Mouse (Mus musculus) gastrocnemius, postnatal 14 days (tissue): Measurements from ENCODE around the gene Inip. TPM values are rescaled to one million over a fixed set of nuclear protein-coding genes. Genes with fewer than 3 reads are reported as not detected.
"Not testable (repeated sequence)": the region's sequence is repeated elsewhere in the genome, so short reads cannot be mapped to it uniquely, and the experiment has no call there.

Experiments
- DNase-seq: peaks from one replicate; pipeline ENCODE4 v3.0.0; 2021; ENCODE audit warnings: mixed read lengths
- intact Hi-C: fragments of 180-260 bp; cut with DNase I; formaldehyde crosslinking; loops from one replicate; pipeline ENCODE4 v1.15.1; 2025; ENCODE audit warnings: low total_unique reads
- total RNA-seq, 2 experiments: library from RNA; stranded (reverse); gene quantifications; 2 replicates each; pipeline ENCODE4 v1.2.3; 2021

The Inip gene
- total RNA-seq, 2 experiments from 2014 or later, result 3.1 to 3.7 TPM

- intact Hi-C loops, result no loop called here
- no peak for DNase-seq
These were observed 13.9 kb upstream of the Inip start for GRCm38 (mm10) chr4:59815121-59815810.

GRCm38 (mm10) chr4:59814094-59814493 is 12.7 kb upstream of the Inip start:
- intact Hi-C loops, result no loop called here
- DNase-seq, result no peak

DNA sequence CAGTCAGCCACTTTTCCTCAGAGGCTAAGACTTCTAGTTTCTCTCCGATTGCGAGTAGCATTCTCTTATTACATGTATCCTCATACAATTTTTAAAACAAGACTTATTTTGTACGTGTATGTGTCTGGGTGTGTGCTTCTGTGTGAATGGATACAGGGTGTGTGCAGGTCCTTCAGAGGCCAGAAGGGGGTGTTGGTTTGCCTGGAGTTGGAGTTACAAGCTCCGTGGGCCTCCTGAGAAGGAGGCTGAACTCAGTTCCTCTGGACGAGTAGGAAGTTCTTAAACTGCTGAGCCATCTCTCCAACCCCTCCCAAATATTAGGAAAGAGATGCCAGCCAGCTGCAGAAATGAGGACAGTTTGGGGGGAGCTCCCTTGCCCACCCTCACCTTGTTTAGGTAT is 7.0 kb upstream of the Inip start:
- intact Hi-C loops, result no loop called here
- DNase-seq, result no peak

GRCm38 (mm10) chr4:59807521-59807920 is 6.1 kb upstream of the Inip start:
- intact Hi-C loops, result no loop called here
- DNase-seq, result no peak

DNA sequence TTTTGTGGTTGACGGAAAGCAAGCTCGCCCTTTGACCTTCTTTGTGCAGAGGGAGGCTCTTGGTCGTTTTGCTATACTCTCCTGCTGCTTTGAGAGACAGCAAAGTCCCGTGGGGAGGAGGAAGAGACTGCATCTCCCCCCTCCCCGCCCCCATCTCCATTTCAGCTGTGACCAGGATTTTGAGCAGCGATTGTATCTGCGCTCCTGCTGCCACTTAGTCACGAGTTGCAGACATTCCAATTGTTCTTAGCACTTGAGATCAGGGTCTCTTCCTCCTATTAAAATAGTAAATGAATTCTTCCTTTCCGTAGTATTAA is 5.4 kb upstream of the Inip start:
- no peak for DNase-seq

DNA sequence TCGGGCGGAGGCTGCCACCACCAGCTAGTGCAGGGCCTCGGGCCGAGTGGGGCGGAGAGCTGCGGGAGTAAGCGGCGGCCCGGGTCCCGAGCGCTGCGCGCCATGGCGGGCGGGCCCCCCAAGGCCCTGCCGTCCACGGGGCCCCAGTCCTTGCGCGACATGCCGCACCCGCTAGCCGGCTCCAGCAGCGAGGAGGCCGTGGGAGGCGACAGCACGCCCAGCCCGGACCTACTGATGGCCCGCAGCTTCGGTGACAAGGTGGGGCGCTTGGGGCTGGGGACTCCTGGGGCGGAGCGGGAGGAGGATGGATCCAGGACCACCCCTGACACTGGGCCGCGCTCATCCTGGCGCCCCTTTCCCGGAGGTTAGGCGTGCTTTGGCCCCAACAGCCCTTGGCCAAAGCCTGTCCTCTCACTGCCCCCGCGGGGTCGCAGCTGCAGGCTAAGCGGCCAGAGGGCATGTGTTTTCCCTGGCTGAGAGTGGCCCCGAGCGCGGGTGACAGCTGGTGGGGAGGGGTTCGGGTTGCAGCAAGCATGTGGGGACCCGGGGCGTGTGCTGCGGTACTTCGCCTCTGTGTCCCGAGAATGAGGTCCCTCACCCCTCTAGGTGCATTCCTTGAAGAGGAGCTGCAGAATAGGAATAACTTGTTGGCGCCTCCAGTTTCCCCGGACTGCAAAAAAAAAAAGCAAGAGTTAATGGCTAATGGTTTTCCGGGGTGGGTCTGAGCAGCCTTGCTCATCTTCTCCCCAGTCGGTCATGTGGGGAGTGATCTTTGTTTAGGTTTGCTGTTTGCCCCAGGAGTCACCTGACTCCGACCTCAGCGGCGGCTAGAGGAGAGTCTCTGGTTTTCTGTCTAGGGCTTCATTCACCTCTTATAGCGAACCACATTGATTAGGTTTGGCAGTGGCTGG is 4.8 kb upstream of the Inip start:
- intact Hi-C loops, result no loop called here
- DNase-seq, result peak; percentile 42

More for the DNA sequence above, 5.4 kb upstream of the Inip start:
- intact Hi-C loops, result no loop called here

DNA sequence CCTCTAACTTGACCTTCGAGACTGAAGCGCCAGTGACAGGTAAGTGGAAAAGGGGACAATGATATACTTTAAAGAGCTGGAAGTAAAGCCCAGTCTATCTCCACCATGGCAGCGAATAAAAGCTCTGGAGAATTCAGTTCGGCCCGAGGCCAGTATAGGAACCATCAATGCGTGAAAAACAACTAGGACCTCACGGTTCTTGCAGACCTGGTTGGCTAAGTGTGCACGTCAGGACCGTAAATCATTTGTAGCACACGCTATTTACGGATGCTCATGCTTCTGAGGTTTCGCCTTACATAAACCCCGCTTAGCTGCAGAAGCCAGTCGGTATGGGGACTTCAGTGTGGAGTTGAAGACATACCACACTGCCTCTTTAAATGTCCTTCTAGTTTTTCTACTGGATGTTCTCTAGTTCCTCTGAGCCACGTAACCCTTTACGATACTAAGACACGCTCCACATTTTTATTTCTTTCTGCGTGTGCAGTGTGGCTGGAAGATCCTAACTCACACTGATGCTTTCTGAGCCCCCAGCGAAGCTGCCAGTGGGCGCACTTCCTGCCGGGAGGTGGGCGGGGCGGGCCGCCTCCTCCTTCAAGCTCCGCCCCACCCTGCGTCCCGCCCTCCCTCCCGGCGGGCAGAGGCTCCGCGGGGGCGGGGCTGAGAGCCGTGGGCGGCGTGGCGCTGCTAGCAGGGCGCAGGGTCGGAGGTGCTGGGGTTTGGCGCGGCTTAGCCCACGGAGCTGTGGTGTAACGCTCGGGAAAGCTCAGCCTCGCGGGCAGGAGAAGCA is 4.0 kb upstream of the Inip start, which contains the start of gene Snx30:
Gene Snx30 (plus strand): TSS at position 660 of the 787 bp plus-strand sequence.
- DNase-seq, result peak; percentile 90
- intact Hi-C loops, result no loop called here

DNA sequence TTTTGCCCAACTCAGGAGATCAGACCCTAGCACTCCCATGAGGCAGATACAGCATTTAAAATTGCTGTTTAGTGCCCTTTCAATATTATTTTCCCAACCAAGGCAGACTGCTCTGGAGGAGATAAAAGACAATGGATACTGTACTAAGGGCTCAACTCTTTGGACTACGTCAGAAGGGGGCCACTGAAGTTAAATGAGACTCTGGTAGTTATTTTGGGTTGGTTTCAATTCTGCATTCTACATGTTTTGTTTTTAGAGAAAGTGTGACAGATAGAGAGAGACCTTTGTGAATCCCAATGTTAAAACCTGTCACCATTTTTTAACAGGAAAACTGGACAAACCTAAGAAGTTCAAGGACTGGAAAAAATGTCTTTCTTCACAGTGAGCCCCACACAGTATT is 3.4 kb upstream of the Inip start:
- no peak for DNase-seq
- intact Hi-C loops, result no loop called here

GRCm38 (mm10) chr4:59803358-59803757 is 2.0 kb upstream of the Inip start:
- no peak for DNase-seq
- intact Hi-C loops, result no loop called here

GRCm38 (mm10) chr4:59802792-59803191 is 1.4 kb upstream of the Inip start:
- no peak for DNase-seq
- intact Hi-C loops, result no loop called here

DNA sequence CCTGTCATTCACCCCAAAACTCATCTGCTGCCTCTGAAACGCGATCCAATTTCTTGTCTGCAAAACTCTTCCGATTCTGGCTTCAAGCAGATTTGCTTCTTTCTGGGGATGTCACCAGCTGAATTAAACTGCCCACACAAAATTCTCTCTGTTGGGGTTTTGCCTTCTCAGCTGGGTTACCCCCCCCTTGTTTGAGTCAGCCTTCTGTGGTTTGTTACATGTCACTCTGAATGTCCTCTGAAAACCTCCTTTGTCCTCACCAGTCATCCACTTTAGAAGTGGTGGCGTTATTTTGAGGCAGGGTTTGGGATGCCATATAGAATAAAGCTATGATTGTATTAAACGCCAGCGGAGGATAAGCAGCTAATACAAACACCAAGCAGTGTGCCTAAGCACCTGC is 718 bp upstream of the Inip start:
- no peak for DNase-seq
- intact Hi-C loops, result no loop called here

DNA sequence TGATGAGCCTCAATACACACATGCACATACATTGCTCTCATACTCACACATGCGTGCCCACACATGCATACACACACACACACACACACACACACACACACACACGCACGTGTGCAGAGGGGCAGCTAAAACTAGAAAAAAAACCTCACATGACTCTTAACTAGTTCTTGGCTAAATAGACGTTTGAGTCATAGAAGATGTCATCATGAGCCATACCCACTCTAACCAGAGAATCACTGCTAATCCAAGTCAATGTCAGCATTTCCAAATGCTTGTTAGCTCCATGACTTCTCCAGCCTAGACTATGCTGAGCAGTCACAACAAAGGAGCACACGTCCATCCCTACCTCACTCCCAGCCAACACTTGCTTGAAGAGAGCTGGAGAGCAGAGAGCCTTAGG is 1.2 kb downstream of the Inip start:
- intact Hi-C loops, result no loop called here
- DNase-seq, result no peak

DNA sequence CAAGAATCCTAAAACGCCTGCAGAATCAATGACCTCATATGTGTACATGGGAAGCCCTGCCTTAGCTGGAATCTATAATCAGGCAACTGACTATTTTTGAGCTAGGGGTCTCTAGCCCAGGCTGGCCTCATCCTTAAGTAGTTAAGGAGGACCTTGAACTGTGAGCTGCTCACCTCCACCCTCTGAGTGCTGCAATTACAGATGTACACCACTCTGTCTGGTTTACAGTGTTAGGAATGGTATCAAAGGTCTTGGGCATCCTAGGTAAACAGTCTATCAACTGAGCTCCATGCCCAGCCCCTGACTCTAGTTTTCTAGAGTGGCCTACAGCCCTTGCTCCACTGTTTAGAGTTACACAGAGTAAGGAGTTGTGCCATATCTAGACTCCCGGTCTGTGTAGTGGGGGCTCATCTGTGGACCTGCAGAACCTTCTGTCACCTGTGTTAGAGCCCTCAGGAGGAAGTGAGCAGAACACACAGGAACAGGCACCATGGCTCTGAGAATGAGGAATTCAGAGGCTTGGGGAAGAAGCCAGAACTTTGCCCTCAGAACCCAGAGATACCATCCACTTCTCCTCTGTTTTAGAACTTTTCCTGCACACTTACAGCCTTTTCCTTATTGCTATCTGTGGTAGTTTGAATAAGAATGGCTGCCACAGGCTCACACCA is 5.5 kb downstream of the Inip start:
- DNase-seq, result no peak
- intact Hi-C loops, result no loop called here

GRCm38 (mm10) chr4:59794116-59794515 is 7.3 kb downstream of the Inip start:
- DNase-seq, result no peak
- intact Hi-C loops, result loop anchor here (5.0 kb wide), 1 partner anchor 53 kb away; no protein-coding TSS in a partner anchor

DNA sequence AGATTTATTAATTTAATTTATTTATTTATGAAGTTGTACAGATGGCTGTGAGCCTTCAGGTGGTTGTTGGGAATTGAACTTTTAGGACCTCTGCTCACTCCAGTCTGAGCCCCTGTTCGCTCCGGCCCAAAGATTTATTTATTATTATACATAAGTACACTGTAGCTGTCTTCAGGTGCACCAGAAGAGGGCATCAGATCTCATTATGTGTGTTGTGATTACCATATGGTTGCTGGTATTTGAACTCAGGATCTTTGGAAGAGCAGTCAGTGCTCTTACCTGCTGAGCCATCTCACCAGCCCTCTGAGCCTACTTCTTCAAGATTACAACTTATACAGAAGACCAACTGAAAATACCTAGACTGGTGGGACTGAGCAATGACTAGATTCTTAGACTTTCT is 7.8 kb downstream of the Inip start:
- DNase-seq, result not testable (repeated sequence)

GRCm38 (mm10) chr4:59789015-59789414 is 12.4 kb downstream of the Inip start:
- intact Hi-C loops, result loop anchor here (5.0 kb wide), 1 partner anchor 83 kb away; no protein-coding TSS in a partner anchor
- DNase-seq, result no peak

More for the DNA sequence above, 7.8 kb downstream of the Inip start:
- intact Hi-C loops, result loop anchor here (5.0 kb wide), 1 partner anchor 54 kb away; no protein-coding TSS in a partner anchor

- intact Hi-C loops, result loop anchor here (5.0 kb wide), 1 partner anchor 85 kb away; no protein-coding TSS in a partner anchor
- DNase-seq, result no peak
These were observed 14.3 kb downstream of the Inip start for GRCm38 (mm10) chr4:59787126-59787525.

DNA sequence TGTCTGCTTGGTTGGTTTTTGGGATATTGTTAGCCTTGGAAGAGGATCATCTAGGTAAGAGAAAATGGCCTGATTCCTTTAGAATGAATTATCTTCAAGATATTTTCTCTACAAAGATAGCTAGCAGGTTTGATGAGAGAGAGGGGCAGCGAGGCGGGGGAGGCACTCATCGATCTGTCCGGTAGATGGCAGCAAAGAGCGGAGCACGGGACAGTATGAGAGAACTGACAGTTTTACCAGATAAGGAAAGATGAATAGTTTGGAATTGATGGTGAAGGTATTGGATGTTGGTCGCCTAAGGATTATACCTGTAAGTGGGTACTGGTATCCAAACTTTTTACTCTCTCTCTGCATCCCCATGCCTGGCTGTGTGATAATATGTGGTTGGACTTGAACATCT is 14.7 kb downstream of the Inip start:
- intact Hi-C loops, result loop anchor here (5.0 kb wide), 1 partner anchor 86 kb away; no protein-coding TSS in a partner anchor
- DNase-seq, result peak; percentile 68

- DNase-seq, result no peak
- intact Hi-C loops, result loop anchor here (5.0 kb wide), 1 partner anchor 87 kb away; no protein-coding TSS in a partner anchor
These were observed 16.0 kb downstream of the Inip start for GRCm38 (mm10) chr4:59785412-59785811.
